Mouse (Mus musculus): Measurements from ENCODE around the gene Rps6ka2. TPM values are rescaled to one million over a fixed set of nuclear protein-coding genes. Genes with fewer than 3 reads are reported as not detected.
"Not testable (repeated sequence)": the region's sequence is repeated elsewhere in the genome, so short reads cannot be mapped to it uniquely, and the experiment has no call there.

The Rps6ka2 gene
- polyA plus RNA-seq, 1 experiment from 2014 or later: 9.8 TPM

GRCm38 (mm10) chr17:7324346-7324745, 154.4 kb downstream of the Rps6ka2 start, which contains the start of gene Tcp10a:
Gene Tcp10a, plus strand, starts transcription at chr17:7324646.
- H3K36me3 ChIP-seq; H3K9ac ChIP-seq; H3K4me1 ChIP-seq; H3K27ac ChIP-seq (replicated peaks); H3K4me3 ChIP-seq (replicated peaks); H3K27me3 ChIP-seq; H3K4me2 ChIP-seq (replicated peaks); ATAC-seq (ENCODE audit: insufficient number of reproducible peaks, low FRiP score, low TSS enrichment, low read depth); H3K9me3 ChIP-seq (replicated peaks): not testable (repeated sequence)
- 89% methylated on average over 5 of the region's 5 CpGs for WGBS

- H3K4me2 ChIP-seq (replicated peaks); H3K4me3 ChIP-seq (replicated peaks); H3K9ac ChIP-seq; H3K4me1 ChIP-seq; H3K27me3 ChIP-seq; H3K9me3 ChIP-seq (replicated peaks); ATAC-seq (ENCODE audit: insufficient number of reproducible peaks, low FRiP score, low TSS enrichment, low read depth); H3K36me3 ChIP-seq; H3K27ac ChIP-seq (replicated peaks): not testable (repeated sequence)
- 61% methylated on average over 5 of the region's 8 CpGs for WGBS
Observed at GRCm38 (mm10) chr17:7326415-7326814, 156.5 kb downstream of the Rps6ka2 start.

- H3K9ac ChIP-seq; H3K4me1 ChIP-seq; H3K36me3 ChIP-seq; ATAC-seq (ENCODE audit: insufficient number of reproducible peaks, low FRiP score, low TSS enrichment, low read depth); H3K4me2 ChIP-seq (replicated peaks); H3K4me3 ChIP-seq (replicated peaks); H3K27ac ChIP-seq (replicated peaks); H3K9me3 ChIP-seq (replicated peaks); H3K27me3 ChIP-seq: not testable (repeated sequence)
- WGBS: 63% methylated on average over 3 of the region's 5 CpGs
Observed at GRCm38 (mm10) chr17:7332745-7333144, 162.8 kb downstream of the Rps6ka2 start.

GRCm38 (mm10) chr17:7337381-7337780, 167.5 kb downstream of the Rps6ka2 start:
- 0 out of 2 replicates have a peak, but pooled peaks have one; percentile 47 for ATAC-seq (ENCODE audit: insufficient number of reproducible peaks, low FRiP score, low TSS enrichment, low read depth)
- not testable (repeated sequence) for H3K27me3 ChIP-seq; H3K9me3 ChIP-seq (replicated peaks); H3K4me3 ChIP-seq (replicated peaks); H3K9ac ChIP-seq; H3K4me2 ChIP-seq (replicated peaks); H3K4me1 ChIP-seq; H3K36me3 ChIP-seq; H3K27ac ChIP-seq (replicated peaks)
- 49% methylated on average over 9 of the region's 9 CpGs for WGBS

GRCm38 (mm10) chr17:7348765-7349164, 178.8 kb downstream of the Rps6ka2 start:
- not testable (repeated sequence) for H3K27ac ChIP-seq (replicated peaks); H3K4me2 ChIP-seq (replicated peaks); H3K36me3 ChIP-seq; H3K9me3 ChIP-seq (replicated peaks); H3K4me1 ChIP-seq; H3K27me3 ChIP-seq; H3K9ac ChIP-seq; H3K4me3 ChIP-seq (replicated peaks)
- WGBS: 64% methylated on average over 2 of the region's 3 CpGs
- 0 out of 2 replicates have a peak, but pooled peaks have one; percentile 4 for ATAC-seq (ENCODE audit: insufficient number of reproducible peaks, low FRiP score, low TSS enrichment, low read depth)

GRCm38 (mm10) chr17:7352596-7352995, 182.7 kb downstream of the Rps6ka2 start, which contains the start of gene Ttll2:
Gene Ttll2, minus strand, starts transcription at chr17:7352696.
- 67% methylated on average over 1 of the region's 1 CpGs for WGBS

More at GRCm38 (mm10) chr17:7352596-7352995, 182.7 kb downstream of the Rps6ka2 start, which contains the start of gene Ttll2:
- not testable (repeated sequence) for H3K27ac ChIP-seq (replicated peaks); H3K27me3 ChIP-seq; H3K4me2 ChIP-seq (replicated peaks); H3K9ac ChIP-seq; H3K4me3 ChIP-seq (replicated peaks); H3K9me3 ChIP-seq (replicated peaks); ATAC-seq (ENCODE audit: insufficient number of reproducible peaks, low FRiP score, low TSS enrichment, low read depth); H3K4me1 ChIP-seq; H3K36me3 ChIP-seq

Other genes starting within 250 kb of the Rps6ka2 start
- 49.2 and 52.4 TPM in 2 replicates for gene Rsph3b, start 221.4 kb upstream of the Rps6ka2 start, polyA plus RNA-seq (2015; fragmentation: Nextera tagmentation; extraction: Ambion mirVana)
- gene Tagap1, start 209.0 kb upstream of the Rps6ka2 start, polyA plus RNA-seq (2015; fragmentation: Nextera tagmentation; extraction: Ambion mirVana): 46.1 and 49.0 TPM in 2 replicates
- gene Rnaset2b, start 199.5 kb upstream of the Rps6ka2 start, polyA plus RNA-seq (2015; fragmentation: Nextera tagmentation; extraction: Ambion mirVana): 219 TPM in 2 replicates
- gene Gm49721, start 191.2 kb upstream of the Rps6ka2 start, polyA plus RNA-seq (2015; fragmentation: Nextera tagmentation; extraction: Ambion mirVana): 0.25 TPM in 1 of 2 replicates, not detected in the other
- not detected in 2 replicates for gene Gm1604a, start 144.5 kb upstream of the Rps6ka2 start, polyA plus RNA-seq (2015; fragmentation: Nextera tagmentation; extraction: Ambion mirVana)
- gene Tcp10a, start 154.5 kb downstream of the Rps6ka2 start, polyA plus RNA-seq (2015; fragmentation: Nextera tagmentation; extraction: Ambion mirVana): not detected in 2 replicates
- gene Ttll2, start 182.6 kb downstream of the Rps6ka2 start, polyA plus RNA-seq (2015; fragmentation: Nextera tagmentation; extraction: Ambion mirVana): 0.16 TPM in 1 of 2 replicates, not detected in the other
- not detected in 2 replicates for gene Gm49630, start 201.9 kb downstream of the Rps6ka2 start, polyA plus RNA-seq (2015; fragmentation: Nextera tagmentation; extraction: Ambion mirVana)
- 0.23 and 0.26 TPM in 2 replicates for gene Unc93a2, start 215.3 kb downstream of the Rps6ka2 start, polyA plus RNA-seq (2015; fragmentation: Nextera tagmentation; extraction: Ambion mirVana)